Mouse (Mus musculus) liver, postnatal 0 days (tissue): ENCODE results near the gene Lum. TPM values are rescaled to one million over a fixed set of nuclear protein-coding genes. Genes with fewer than 3 reads are reported as not detected.

Experiments
- ATAC-seq: fragments of 200-750 bp; cut with Nextera tagmentation; 2 replicates; pipeline ENCODE4 v1.8.0; 2017; ENCODE audit warnings: mild to moderate bottlenecking, moderate library complexity
- DNase-seq: peaks from one replicate; pipeline ENCODE4 v3.0.0-alpha.2; 2016
- H3K27ac ChIP-seq: fragments of 300-500 bp; sonication (generic); 2 replicates; pipeline ENCODE4 v1.5.1; 2014; ENCODE audit warnings: antibody characterized with exemption, moderate library complexity, mild to moderate bottlenecking, low read depth
- H3K27me3 ChIP-seq: fragments of 300-500 bp; sonication (generic); 2 replicates; pipeline ENCODE4 v1.6.1; 2014; ENCODE audit warnings: low read length, control low read depth, mixed read lengths; ENCODE audit not compliant: insufficient read depth
- H3K36me3 ChIP-seq: fragments of 300-500 bp; sonication (generic); replicated peaks from 2 replicates; pipeline ENCODE4 v1.6.1; 2014; ENCODE audit warnings: mild to moderate bottlenecking, control low read depth, low read length, moderate library complexity, mixed read lengths; ENCODE audit not compliant: insufficient read depth
- H3K4me1 ChIP-seq: fragments of 300-500 bp; sonication (generic); 2 replicates; pipeline ENCODE4 v1.6.1; 2014; ENCODE audit warnings: antibody characterized with exemption, mild to moderate bottlenecking, control low read depth; ENCODE audit not compliant: insufficient read depth
- H3K4me2 ChIP-seq: fragments of 300-500 bp; sonication (generic); 2 replicates; pipeline ENCODE4 v1.6.1; 2014; ENCODE audit warnings: low read depth, mild to moderate bottlenecking, low read length, moderate library complexity, mixed read lengths
- H3K4me3 ChIP-seq: fragments of 300-500 bp; sonication (generic); 2 replicates; pipeline ENCODE4 v1.5.1; 2014; ENCODE audit warnings: low read depth, low read length
- H3K9ac ChIP-seq: fragments of 300-500 bp; sonication (generic); replicated peaks from 2 replicates; pipeline ENCODE4 v1.6.1; 2014; ENCODE audit warnings: mild to moderate bottlenecking, moderate library complexity
- H3K9me3 ChIP-seq: fragments of 300-500 bp; sonication (generic); 2 replicates; pipeline ENCODE4 v1.6.1; 2016; ENCODE audit warnings: mild to moderate bottlenecking, control low read depth, low read length, mixed read lengths
- CTCF ChIP-seq: sonication (generic); IDR thresholded peaks from 2 replicates; pipeline ENCODE4 v1.5.1; 2016; ENCODE audit warnings: antibody characterized with exemption, low read depth
- EP300 ChIP-seq: IDR thresholded peaks from 2 replicates; pipeline ENCODE4 v1.6.1; 2016; ENCODE audit warnings: antibody characterized with exemption, low read depth, mild to moderate bottlenecking
- WGBS: fragments of 180-500 bp; shearing (Covaris S2); extraction: QIAGEN DNeasy Blood & Tissue Kit; methylation state at CpG from one replicate; pipeline ENCODE4 v1.1.7; 2014; ENCODE audit not compliant: insufficient replicate concordance; 5-methylcytosine and 5-hydroxymethylcytosine counted together
- polyA plus RNA-seq: library from polyadenylated mRNA; unstranded; fragments of >200 nt; fragmentation: Nextera tagmentation; extraction: Ambion mirVana; gene quantifications from 2 replicates; pipeline ENCODE4 v1.2.1, GENCODE M21; 2015

The Lum gene
- polyA plus RNA-seq, 1 experiment from 2014 or later, result 22.0 TPM

DNA sequence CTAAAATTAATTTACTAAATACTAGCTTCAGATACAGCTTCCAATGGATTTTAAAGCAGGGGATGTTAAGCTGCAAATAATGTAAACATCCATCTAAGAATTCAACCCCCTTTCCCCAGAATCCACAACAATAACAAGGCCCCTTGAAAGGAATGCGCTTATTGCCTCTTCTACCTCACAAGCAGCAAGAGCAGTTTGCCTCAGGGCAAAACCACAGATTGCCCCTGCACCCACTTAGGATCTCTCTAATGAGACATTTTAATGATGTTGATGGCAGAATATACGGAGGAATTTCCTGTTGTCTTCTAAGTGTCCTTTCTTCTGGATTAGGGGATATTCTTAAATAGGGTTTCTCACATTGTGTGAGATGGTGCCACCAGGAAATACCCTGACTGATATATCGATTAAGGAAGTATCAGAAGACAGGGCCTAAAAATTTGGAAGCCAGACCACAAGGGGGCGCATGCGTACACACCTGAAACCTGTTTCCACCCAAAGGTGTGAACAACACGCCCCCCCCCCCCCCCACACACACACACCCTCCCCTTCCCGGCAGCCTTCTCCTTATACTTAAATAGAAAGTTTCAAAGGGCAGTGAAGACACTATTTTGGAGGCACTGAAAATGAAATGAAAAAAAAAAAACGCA lies 2.7 kb downstream of the Lum start:
- no peak overlapping the region for H3K27ac ChIP-seq
- ATAC-seq (no peak), DNase-seq (peak; percentile 15)

DNA sequence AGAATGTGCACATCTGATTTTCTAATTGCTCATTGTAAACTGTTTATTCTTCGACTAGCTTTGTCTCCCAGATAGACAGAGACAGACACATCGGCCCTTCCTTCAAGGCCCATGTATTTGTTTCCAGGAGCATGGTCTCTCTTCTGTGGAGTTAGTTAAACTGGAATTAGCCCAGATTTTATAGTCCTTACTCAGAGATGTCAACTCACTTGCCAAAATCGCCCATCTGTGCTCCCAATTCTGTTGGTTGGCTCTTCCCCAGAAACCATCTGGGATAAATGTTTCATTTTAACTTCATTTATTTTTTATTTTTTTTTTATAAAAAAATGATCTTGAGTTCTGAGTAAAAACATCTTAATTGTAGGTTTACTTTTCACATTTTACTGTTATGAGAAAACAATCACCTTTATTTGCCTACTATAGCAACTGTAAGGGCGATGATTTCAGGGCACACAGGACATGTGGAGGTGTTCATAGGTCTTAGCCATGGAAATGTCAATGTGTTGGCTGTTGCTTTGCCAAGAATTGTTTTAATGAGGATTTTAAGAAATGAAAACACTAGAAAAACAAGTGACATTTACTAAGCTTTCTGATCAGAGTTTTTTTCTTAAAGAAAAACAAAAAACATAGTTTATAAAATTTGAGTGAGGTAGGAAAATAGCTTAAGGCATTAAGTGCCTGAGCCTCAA lies 17.8 kb downstream of the Lum start:
- no peak overlapping the region for H3K27ac ChIP-seq
- H3K4me1 ChIP-seq, result no peaks in the 10 kb centered on the region
- 70% methylated on average over 4 of the region's 4 CpGs for WGBS
- H3K36me3 ChIP-seq, result no peaks in the 10 kb centered on the region
- no peak overlapping the region for H3K9ac ChIP-seq
- H3K4me3 ChIP-seq, result no peak overlapping the region
- no peak overlapping the region for H3K4me2 ChIP-seq
- no peak for ATAC-seq
- H3K9me3 ChIP-seq, result no peaks in the 10 kb centered on the region
- no peaks in the 10 kb centered on the region for H3K27me3 ChIP-seq
- TF ChIP-seq EP300 (no peak), CTCF (no peak)
- DNase-seq, result no peak

More for the DNA sequence above, 2.7 kb downstream of the Lum start:
- Histone ChIP-seq H3K4me3 (no peak overlapping the region), H3K9ac (no peak overlapping the region), H3K4me1 (no peaks in the 10 kb centered on the region), H3K36me3 (no peaks in the 10 kb centered on the region), H3K27me3 (no peaks in the 10 kb centered on the region), H3K9me3 (no peaks in the 10 kb centered on the region), H3K4me2 (no peak overlapping the region)
- 63% methylated on average over 8 of the region's 8 CpGs for WGBS
- TF ChIP-seq EP300 (no peak), CTCF (no peak)

DNA sequence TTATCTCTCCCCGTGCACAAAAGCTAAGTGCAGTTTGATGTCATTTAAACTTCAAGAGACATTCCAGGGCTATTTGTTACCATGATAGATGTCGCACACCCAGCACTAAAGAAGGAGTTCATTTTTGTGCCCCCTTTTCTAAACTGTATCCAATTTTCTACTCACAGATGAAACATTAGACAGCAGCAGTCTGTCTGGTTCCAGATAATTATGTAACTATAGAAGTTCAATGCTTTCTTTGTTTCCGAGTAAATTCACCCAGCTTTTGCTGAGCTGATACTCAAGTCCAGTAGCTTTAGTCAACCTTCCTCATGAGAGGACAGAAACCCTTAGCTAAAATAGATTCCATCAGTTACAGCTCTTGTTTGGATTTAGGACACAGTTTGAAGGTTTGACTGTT lies 19.2 kb downstream of the Lum start:
- no peak for DNase-seq
- Histone ChIP-seq H3K4me1 (no peaks in the 10 kb centered on the region), H3K9ac (no peak overlapping the region), H3K36me3 (no peaks in the 10 kb centered on the region), H3K9me3 (no peaks in the 10 kb centered on the region), H3K27me3 (no peaks in the 10 kb centered on the region), H3K27ac (no peak overlapping the region), H3K4me3 (no peak overlapping the region), H3K4me2 (no peak overlapping the region)
- TF ChIP-seq CTCF, result no peak
- TF ChIP-seq EP300, result no peak
- ATAC-seq, result no peak
- WGBS, result 41% methylated on average over 3 of the region's 3 CpGs

DNA sequence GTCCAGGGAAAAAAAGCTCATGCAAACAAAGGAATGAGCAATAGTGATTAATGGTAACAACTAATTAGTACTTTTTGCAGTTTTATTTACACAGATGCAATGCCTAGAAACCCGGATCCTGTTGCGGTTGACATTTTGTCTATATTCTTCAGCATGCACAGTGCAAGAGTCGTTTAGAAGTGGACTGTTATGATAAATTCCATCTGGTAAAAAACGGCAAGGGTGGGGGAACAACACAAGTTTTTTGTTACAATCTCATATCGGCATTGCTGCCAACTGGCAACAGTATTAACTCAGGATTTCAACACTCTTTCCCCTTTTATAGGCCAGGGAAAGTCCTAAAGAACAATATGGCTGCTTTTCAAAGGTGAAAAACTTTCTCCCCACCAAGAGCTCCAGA lies 22.2 kb downstream of the Lum start:
- DNase-seq (no peak), ATAC-seq (no peak)
- H3K27me3 ChIP-seq, result no peaks in the 10 kb centered on the region
- no peaks in the 10 kb centered on the region for H3K4me1 ChIP-seq
- H3K36me3 ChIP-seq, result no peaks in the 10 kb centered on the region
- no peak overlapping the region for H3K27ac ChIP-seq
- TF ChIP-seq CTCF (no peak), EP300 (no peak)
- 70% methylated on average over 5 of the region's 5 CpGs for WGBS
- no peak overlapping the region for H3K9ac ChIP-seq
- no peaks in the 10 kb centered on the region for H3K9me3 ChIP-seq
- no peak overlapping the region for H3K4me2 ChIP-seq
- H3K4me3 ChIP-seq, result no peak overlapping the region

DNA sequence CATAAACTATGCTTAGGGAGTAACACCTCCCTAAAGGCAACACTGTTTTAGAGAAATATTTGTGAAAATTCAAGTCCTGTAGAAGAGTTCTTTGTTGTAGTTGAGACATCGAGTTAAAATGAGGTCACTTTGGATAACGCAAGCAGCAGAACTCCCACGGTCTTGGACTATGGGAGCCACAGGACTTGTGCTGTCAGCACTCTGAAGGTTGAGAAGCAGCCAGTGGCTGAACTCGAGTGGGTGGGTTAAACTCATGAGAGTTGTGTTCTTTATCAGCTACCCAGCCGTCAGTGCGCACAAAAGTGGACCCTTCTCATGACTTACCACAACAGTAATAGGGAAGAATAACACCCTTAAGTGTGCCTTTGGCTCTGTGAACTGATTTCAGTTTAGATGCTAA lies 24.6 kb downstream of the Lum start:
- Histone ChIP-seq H3K27ac (no peak overlapping the region), H3K4me2 (no peak overlapping the region), H3K4me1 (no peaks in the 10 kb centered on the region), H3K36me3 (no peaks in the 10 kb centered on the region), H3K9me3 (no peaks in the 10 kb centered on the region), H3K27me3 (no peaks in the 10 kb centered on the region), H3K9ac (no peak overlapping the region), H3K4me3 (no peak overlapping the region)
- 80% methylated on average over 6 of the region's 6 CpGs for WGBS
- no peak for TF ChIP-seq CTCF
- DNase-seq, result no peak
- no peak for ATAC-seq

DNA sequence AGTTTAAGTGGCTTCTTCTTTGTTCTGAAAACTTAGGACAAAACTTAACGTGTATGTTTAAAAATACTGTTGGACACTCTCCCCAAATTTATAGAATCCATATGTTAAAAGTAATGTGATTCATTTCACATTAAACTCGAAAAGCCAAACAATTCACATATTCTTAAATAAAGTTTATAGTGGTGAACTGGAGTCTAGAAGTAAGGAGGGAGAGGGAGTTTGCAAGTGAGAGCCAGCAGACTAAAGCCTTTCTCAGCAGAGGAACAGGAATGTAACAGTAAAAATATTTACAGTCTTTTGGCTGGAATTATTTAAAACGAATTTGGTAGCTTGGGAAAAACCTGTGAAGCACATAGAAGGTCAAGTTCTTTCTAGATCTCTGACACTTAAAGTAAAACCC lies 26.1 kb downstream of the Lum start:
- DNase-seq, result no peak
- H3K36me3 ChIP-seq, result no peaks in the 10 kb centered on the region
- H3K9me3 ChIP-seq, result no peaks in the 10 kb centered on the region
- no peak overlapping the region for H3K4me2 ChIP-seq
- no peaks in the 10 kb centered on the region for H3K4me1 ChIP-seq
- ATAC-seq, result no peak
- no peak for TF ChIP-seq EP300
- TF ChIP-seq CTCF, result no peak
- 48% methylated on average over 3 of the region's 3 CpGs for WGBS
- H3K27ac ChIP-seq, result no peak overlapping the region
- H3K9ac ChIP-seq, result no peak overlapping the region
- no peak overlapping the region for H3K4me3 ChIP-seq
- H3K27me3 ChIP-seq, result no peaks in the 10 kb centered on the region
